Mouse (Mus musculus) limb, embryonic 14.5 days (tissue): ENCODE results near the gene Vwa3b. TPM values are rescaled to one million over a fixed set of nuclear protein-coding genes. Genes with fewer than 3 reads are reported as not detected.
A peak's percentile ranks its signal among the peaks of the same experiment; 100 is the strongest.

Source experiments
- ATAC-seq: fragments of 200-750 bp; cut with Nextera tagmentation; 2 replicates; pipeline ENCODE4 v1.8.0; 2017; ENCODE audit warnings: low read depth, moderate number of reproducible peaks, moderate TSS enrichment; ENCODE audit not compliant: low FRiP score
- DNase-seq: peaks from one replicate; pipeline ENCODE4 v3.0.0-alpha.2; 2015; ENCODE audit warnings: low spot score
- H3K27ac ChIP-seq: fragments of 300-500 bp; sonication (generic); replicated peaks from 2 replicates; pipeline ENCODE4 v1.5.1; 2014; ENCODE audit warnings: low read depth, mild to moderate bottlenecking, low read length, moderate library complexity, mixed read lengths
- H3K27me3 ChIP-seq: fragments of 300-500 bp; sonication (generic); 2 replicates; pipeline ENCODE4 v1.6.1; 2014; ENCODE audit warnings: low read length, mixed read lengths; ENCODE audit not compliant: control insufficient read depth, insufficient read depth
- H3K36me3 ChIP-seq: fragments of 300-500 bp; sonication (generic); 2 replicates; pipeline ENCODE4 v1.6.1; 2014; ENCODE audit warnings: mild to moderate bottlenecking, low read length, moderate library complexity, mixed read lengths; ENCODE audit not compliant: control insufficient read depth, insufficient read depth
- H3K4me1 ChIP-seq: fragments of 300-500 bp; sonication (generic); 2 replicates; pipeline ENCODE4 v1.6.1; 2014; ENCODE audit warnings: antibody characterized with exemption, low read length, mixed read lengths; ENCODE audit not compliant: control insufficient read depth, insufficient read depth
- H3K4me2 ChIP-seq: fragments of 300-500 bp; sonication (generic); replicated peaks from 2 replicates; pipeline ENCODE4 v1.6.1; 2014; ENCODE audit warnings: low read depth, mild to moderate bottlenecking, low read length, moderate library complexity; ENCODE audit not compliant: severe bottlenecking
- H3K4me3 ChIP-seq: fragments of 300-500 bp; sonication (generic); replicated peaks from 2 replicates; pipeline ENCODE4 v1.5.1; 2014; ENCODE audit warnings: low read length
- H3K9ac ChIP-seq: fragments of 300-500 bp; sonication (generic); 2 replicates; pipeline ENCODE4 v1.6.1; 2014; ENCODE audit warnings: mild to moderate bottlenecking, low read depth, low read length, moderate library complexity; ENCODE audit not compliant: severe bottlenecking
- H3K9me3 ChIP-seq: fragments of 300-500 bp; sonication (generic); 2 replicates; pipeline ENCODE4 v1.6.1; 2016; ENCODE audit warnings: low read length; ENCODE audit not compliant: control insufficient read depth
- POLR2A ChIP-seq: fragments of 200-500 bp; IDR thresholded peaks from 2 replicates; pipeline ENCODE4 v1.8.0; 2012; ENCODE audit warnings: inconsistent platforms, mild to moderate bottlenecking, moderate library complexity, borderline replicate concordance; ENCODE audit not compliant: insufficient read depth, insufficient read length; ENCODE audit errors: extremely low read depth
- WGBS: fragments of 180-500 bp; shearing (Covaris S2); extraction: QIAGEN DNeasy Blood & Tissue Kit; methylation state at CpG from one replicate; pipeline ENCODE4 v1.1.7; 2014; 5-methylcytosine and 5-hydroxymethylcytosine counted together
- polyA plus RNA-seq, 2 experiments: library from polyadenylated mRNA; depleted of rRNA in 1 of 2; stranded (reverse) in 1 of 2; unstranded in 1 of 2; fragments of >200 nt; fragmentation: Nextera tagmentation in 1 of 2; extraction: Ambion mirVana in 1 of 2; gene quantifications; 2 replicates each; pipeline versions ENCODE4 v1.2.1 to v1.2.3; 2012 to 2014

Vwa3b gene
- polyA plus RNA-seq, 2 experiments: 1.0 to 1.6 TPM

DNA sequence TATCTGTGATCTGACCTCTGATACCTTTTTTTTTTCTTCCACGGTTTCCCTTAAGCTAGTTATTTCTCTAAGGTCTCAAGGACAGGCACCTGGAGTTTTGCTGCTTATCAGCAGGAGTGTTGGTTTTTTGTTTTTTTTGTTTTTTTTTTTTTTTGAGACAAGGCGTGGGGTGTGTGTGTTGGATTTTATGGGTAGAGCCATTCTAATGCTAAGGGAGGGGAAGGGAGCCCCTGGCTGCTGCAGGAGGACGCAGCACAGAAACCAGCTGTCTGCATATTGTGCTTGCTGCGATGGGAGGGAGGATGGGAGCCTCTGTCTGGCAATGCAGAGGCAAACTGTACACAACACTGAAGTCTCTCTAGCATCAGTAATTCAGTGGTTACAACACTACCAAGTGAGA, 22.8 kb downstream of the Vwa3b start:
- 31% methylated on average over 4 of the region's 4 CpGs for WGBS
- no peaks in the 10 kb centered on the region for H3K4me1 ChIP-seq
- no peak overlapping the region for H3K9ac ChIP-seq
- TF ChIP-seq POLR2A: no peak
- H3K4me2 ChIP-seq: no peak overlapping the region
- no peak overlapping the region for H3K4me3 ChIP-seq
- DNase-seq: peak; percentile 11
- H3K27ac ChIP-seq: no peak overlapping the region
- 0 out of 2 replicates have a peak, but pooled peaks cover 6% of the 10 kb centered on the region for H3K9me3 ChIP-seq
- ATAC-seq: no peak
- no peaks in the 10 kb centered on the region for H3K36me3 ChIP-seq
- no peaks in the 10 kb centered on the region for H3K27me3 ChIP-seq

DNA sequence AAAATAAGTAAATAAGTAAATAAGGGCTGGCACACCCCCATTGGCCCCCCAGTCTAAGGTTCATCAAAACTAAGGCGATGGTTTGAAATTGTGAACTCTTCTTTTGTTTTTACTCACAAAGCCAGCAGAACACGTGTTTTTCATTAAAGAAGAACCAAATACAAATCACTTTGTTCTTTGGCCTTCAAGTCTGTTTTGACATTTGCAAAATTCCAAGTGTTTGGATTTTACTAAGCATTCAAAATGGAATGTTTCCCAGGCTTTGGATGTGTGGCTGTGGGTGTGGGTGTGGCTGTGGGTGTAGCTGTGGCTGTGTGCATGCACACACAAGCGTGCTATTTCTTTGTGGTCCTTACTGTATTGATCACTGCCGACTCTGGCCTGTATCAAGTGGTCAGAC, 27.3 kb downstream of the Vwa3b start:
- H3K4me1 ChIP-seq: no peaks in the 10 kb centered on the region
- H3K36me3 ChIP-seq: no peaks in the 10 kb centered on the region
- TF ChIP-seq POLR2A: no peak
- H3K9me3 ChIP-seq: no peaks in the 10 kb centered on the region
- DNase-seq: peak; percentile 7
- H3K9ac ChIP-seq: no peak overlapping the region
- no peaks in the 10 kb centered on the region for H3K27me3 ChIP-seq
- no peak overlapping the region for H3K27ac ChIP-seq
- no peak for ATAC-seq
- 69% methylated on average over 4 of the region's 4 CpGs for WGBS
- H3K4me2 ChIP-seq: no peak overlapping the region
- H3K4me3 ChIP-seq: no peak overlapping the region

GRCm38 (mm10) chr1:37056831-37057561, 30.6 kb downstream of the Vwa3b start:
- ATAC-seq: no peak
- Histone ChIP-seq H3K9me3 (no peaks in the 10 kb centered on the region), H3K4me3 (no peak overlapping the region), H3K9ac (no peak overlapping the region), H3K36me3 (no peaks in the 10 kb centered on the region), H3K4me2 (no peak overlapping the region), H3K27me3 (no peaks in the 10 kb centered on the region), H3K4me1 (no peaks in the 10 kb centered on the region), H3K27ac (no peak overlapping the region)
- DNase-seq: no peak
- TF ChIP-seq POLR2A: no peak
- 73% methylated on average over 6 of the region's 6 CpGs for WGBS

DNA sequence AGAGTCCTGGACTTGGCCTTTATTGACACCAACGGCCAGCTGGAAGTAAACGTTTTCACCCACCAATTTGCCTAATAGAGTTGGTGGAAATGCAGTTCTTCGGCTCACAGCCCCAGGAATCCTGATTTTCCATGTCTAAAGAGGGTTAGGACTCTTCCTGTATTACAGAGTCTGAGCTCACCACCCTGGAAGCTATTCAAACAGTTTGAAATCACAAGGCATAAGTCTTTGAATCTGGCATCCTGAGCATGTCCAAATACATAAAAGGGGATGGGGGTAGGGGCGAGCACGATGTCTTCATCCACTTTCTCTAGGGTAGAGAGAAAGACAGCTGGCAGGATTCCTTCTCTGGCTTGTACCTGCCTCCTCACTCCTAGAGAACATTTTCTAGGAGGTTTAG, 34.5 kb downstream of the Vwa3b start:
- DNase-seq: peak; percentile 9
- 74% methylated on average over 5 of the region's 5 CpGs for WGBS
- H3K36me3 ChIP-seq: no peaks in the 10 kb centered on the region
- no peaks in the 10 kb centered on the region for H3K9me3 ChIP-seq
- 0 out of 2 replicates have a peak, but pooled peaks cover 2% of the 10 kb centered on the region for H3K4me1 ChIP-seq
- no peak overlapping the region for H3K9ac ChIP-seq
- no peak for TF ChIP-seq POLR2A
- no peak overlapping the region for H3K4me3 ChIP-seq
- H3K27ac ChIP-seq: no peak overlapping the region
- no peak overlapping the region for H3K4me2 ChIP-seq
- no peaks in the 10 kb centered on the region for H3K27me3 ChIP-seq
- no peak for ATAC-seq

DNA sequence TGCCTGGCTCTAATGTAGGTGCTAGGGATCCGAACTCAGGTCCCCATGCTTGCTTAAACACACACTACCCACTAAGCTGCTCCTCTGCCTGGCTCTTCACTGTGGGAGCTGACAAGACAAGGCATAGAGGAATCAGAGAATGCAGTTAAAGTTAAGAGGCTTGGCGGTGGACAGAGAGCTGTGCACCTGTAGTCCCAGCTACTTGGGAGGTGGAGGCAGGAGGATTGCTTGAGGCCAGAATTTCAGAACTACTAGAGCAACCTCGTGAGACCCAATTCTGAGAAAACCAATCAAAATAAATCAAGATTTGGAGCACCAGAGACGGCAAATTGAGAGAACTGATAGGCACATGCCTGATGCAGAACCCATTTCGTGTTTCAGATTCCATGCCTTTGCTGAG, 36.7 kb downstream of the Vwa3b start:
- H3K36me3 ChIP-seq: no peaks in the 10 kb centered on the region
- WGBS: 84% methylated on average over 5 of the region's 5 CpGs
- DNase-seq: no peak

GRCm38 (mm10) chr1:37063841-37064240, 37.4 kb downstream of the Vwa3b start:
- H3K27ac ChIP-seq: no peak overlapping the region
- H3K4me3 ChIP-seq: no peak overlapping the region
- no peaks in the 10 kb centered on the region for H3K9me3 ChIP-seq
- no peak overlapping the region for H3K9ac ChIP-seq
- WGBS: 64% methylated on average over 4 of the region's 4 CpGs
- TF ChIP-seq POLR2A: no peak
- DNase-seq: no peak
- ATAC-seq: no peak
- no peak overlapping the region for H3K4me2 ChIP-seq
- H3K36me3 ChIP-seq: no peaks in the 10 kb centered on the region
- H3K27me3 ChIP-seq: no peaks in the 10 kb centered on the region
- H3K4me1 ChIP-seq: 0 out of 2 replicates have a peak, but pooled peaks cover 2% of the 10 kb centered on the region

More for the DNA sequence above, 36.7 kb downstream of the Vwa3b start:
- TF ChIP-seq POLR2A: no peak
- Histone ChIP-seq H3K4me2 (no peak overlapping the region), H3K27ac (no peak overlapping the region), H3K27me3 (no peaks in the 10 kb centered on the region), H3K4me3 (no peak overlapping the region), H3K4me1 (0 out of 2 replicates have a peak, but pooled peaks cover 2% of the 10 kb centered on the region), H3K9ac (no peak overlapping the region), H3K9me3 (no peaks in the 10 kb centered on the region)
- no peak for ATAC-seq
